ENCODE assay signal across 14 mouse cellular contexts in genomic region chr16:3241939-3242338, GRCm38 (mm10).
DNase-seq lines count a peak whose midpoint lies in the region.
"Had no signal": no experiment of that assay in that cellular context is flagged by ENCODE, and none has a peak within 500 bp of the region (broad histone marks: within the 10 kb centered on the region; RNA-seq: fewer than 3 reads in every experiment).

No protein-coding gene starts in this region.

- peak; percentile 16 for DNase-seq in retina, adult 2 months (ENCODE audit: low read depth, low spot score)
- DNase-seq in retina, embryonic 14.5 days (ENCODE audit: low spot score): no peak
- peak; percentile 54 for DNase-seq in NIH3T3 (ENCODE audit: low read depth)
- no peak for DNase-seq in left cerebral cortex, adult 18-20 months (ENCODE audit: low spot score in 2 of 2)
- no peak for DNase-seq in spleen, postnatal 36 days (ENCODE audit: low spot score in 2 of 2)
- DNase-seq: adrenal gland, adult 8-10 months; adrenal gland, postnatal 14 days; adrenal gland, postnatal 36 days; cerebellum, adult 11-12 months; cerebellum, adult 2 months; cerebellum, adult 9-10 months; cerebellum, postnatal 10 days; cerebellum, postnatal 25 days; forebrain, postnatal 0 days had no signal

Comparison
In these comparisons a context has a peak if more than half of its experiments do, and no peak if none do; other contexts are left out.
1. DNase-seq: peak in retina, adult 2 months (single experiment) and NIH3T3 (single experiment); none in retina, embryonic 14.5 days (single experiment), left cerebral cortex, adult 18-20 months (0 of 2) and spleen, postnatal 36 days (0 of 2).